Mouse (Mus musculus): ENCODE data around the gene Dok4.
"Not testable (repeated sequence)": the region's sequence is repeated elsewhere in the genome, so short reads cannot be mapped to it uniquely, and the experiment has no call there.

The Dok4 gene

DNA sequence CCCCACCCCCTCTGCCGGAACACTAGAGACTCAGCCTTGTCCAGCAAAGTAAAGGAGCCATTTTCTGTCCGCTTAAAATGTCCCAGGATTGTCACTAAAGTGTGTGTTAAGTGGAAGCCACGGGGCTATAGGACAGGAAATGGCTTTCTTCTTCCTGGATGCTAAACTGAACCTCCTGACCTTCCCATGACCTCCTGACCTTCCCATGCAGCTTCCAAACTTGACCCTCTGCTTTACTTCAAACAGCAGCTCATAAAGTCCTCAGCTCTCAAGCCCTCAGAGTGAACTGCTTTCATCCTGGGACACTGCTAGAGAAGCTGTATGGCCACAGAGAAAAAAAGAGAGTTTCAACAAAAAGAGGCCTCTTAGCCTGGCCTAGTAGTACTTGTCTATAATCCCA, 690 bp upstream of the Dok4 start:
- no peak for DNase-seq

DNA sequence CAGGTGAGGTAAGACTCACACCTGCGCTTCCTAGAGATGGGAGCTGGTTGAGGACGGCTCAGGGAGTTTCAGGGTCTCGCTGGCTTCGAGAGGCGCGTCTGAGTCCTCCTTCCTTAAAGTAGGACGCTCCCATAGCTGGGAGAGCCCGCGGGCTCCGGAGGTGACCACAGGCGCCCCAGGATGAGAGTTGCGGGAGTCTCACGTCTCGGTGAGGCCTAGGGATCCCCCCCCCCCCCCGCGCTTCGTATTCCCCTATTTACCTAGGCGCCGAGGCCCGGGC, 319 bp downstream of the Dok4 start:
- DNase-seq, result no peak

DNA sequence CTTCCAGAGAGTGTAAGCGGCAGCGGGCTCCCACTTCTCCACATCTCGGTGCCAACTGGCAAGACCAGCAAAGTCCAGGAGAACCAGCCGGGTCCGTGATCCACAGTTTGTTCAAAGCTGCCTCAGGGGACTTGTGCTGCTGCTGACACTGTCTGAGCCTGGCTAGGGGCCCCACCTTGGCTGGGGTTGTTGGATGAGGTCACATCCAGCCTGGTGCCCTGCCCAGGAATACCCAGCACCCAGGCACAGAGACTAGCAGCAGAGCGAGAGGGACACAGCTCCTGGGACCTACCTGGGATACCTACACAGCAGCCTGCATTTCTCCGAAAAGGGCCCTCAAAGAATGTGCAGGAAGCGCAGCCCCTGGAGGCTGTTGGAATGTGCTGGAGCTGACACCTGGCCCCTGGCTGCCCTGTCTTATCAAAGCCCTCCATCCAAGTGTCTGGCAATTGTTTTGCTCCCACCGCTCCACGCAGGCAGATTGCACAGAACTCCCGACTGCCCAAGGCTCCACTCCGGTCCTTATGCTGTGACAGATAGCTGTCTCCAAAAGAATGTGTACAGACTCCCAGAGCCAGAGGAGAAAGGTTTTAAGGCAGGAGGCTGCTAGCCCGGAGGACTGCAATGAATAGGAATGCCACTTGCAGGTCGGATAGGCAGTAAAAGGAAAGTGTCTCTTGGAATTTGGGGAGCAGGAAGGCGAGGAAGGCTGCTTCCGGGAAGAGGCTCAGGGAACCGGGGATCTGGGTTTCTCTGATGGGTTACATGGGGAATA, 847 bp downstream of the Dok4 start:
- DNase-seq, result no peak

DNA sequence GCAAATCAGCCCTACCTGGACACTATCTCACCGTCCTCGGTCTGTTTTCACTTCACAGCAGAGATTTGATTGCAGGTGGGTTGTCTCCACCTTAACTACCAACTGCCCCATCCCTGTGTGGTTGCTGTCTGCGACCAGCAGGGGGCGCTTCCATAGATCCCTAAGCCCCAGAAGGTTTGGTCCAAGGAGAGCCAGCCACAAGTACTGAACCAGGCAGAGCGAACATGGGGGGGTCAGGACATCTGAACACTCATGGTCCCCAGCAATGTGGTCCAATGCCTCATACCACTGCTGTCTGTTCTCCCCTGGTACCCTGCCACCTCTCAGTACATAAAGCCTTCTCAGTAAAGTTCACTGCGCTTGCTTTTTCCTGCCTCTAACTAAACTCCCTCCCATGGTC, 1.8 kb downstream of the Dok4 start:
- peak; percentile 56 for DNase-seq

DNA sequence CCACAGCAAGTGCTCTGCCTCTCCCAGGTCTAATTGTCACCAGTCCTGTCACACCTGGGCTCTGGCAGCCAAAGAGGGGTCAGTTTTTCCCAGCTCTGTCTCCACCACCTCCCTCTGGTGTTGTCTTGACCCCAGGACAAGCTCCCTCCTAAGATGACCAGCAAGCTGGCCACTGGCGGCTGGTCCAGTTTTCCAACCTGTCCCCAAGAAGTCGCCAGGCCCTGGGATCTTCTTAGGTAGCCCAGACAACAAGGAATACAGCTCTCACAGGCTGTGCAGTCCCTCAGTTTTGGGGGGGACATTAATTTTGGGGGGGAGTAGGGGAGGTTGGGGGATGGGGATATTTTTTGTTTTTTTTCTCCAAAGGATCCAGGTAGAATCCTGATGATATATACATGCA, 3.6 kb downstream of the Dok4 start:
- no peak for DNase-seq

DNA sequence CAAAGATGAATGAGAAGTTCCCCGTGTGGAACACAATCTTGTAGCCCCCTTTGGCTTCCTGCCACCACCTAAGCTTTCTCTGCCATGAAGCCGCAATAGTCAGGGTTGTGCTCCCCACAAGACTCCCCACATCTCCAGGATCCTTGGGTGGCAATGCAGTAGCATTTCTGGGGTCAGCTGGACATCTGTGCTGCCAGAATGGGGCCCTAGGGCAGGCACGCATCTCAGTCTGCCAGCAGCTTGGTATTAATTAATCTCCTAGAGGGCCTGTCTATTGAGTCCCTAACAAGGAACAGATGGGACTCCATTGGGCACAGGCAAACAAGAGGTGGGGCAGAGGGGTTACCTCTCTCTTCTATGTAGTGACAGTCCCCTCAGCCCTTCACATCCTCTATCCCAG, 4.0 kb downstream of the Dok4 start:
- DNase-seq, result no peak

DNA sequence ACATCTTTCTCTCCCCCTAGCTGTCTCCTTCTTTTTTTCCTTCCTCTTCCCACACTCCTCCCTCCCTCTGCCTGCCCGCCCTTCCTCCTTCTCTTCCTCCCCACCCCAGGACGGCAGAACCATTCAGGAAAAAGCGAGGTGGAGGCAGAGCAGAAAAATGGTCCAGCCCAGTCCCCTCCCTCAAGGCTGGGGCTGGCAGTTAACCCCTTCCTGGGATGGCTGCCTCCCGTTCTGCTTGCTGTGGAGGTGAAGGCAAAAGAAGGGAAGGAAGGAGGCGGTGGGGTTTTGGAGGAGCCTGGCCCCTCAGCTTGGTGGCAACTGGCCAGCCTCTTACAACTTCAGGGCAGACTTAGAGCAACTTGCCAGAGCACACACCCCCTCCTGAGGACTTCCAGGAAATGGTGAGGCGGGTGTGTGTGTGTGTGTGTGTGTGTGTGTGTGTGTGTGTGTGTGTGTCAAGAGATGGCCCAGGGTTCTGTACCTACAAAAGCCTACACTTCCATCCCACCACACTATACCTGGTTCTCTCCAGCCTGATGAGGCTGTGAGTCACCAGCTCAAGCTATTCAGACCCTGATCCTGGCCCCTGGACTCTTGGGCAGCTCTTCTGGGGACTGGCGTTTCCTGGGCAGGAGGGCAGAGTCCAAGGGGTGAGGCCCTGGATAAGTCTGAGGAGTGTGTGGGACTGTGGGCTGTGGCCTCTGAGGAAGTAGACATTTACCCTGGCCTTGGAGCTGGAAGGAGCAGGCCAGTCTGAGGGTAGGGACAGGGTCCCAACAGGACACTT, 4.8 kb downstream of the Dok4 start:
- DNase-seq, result peak; percentile 44

DNA sequence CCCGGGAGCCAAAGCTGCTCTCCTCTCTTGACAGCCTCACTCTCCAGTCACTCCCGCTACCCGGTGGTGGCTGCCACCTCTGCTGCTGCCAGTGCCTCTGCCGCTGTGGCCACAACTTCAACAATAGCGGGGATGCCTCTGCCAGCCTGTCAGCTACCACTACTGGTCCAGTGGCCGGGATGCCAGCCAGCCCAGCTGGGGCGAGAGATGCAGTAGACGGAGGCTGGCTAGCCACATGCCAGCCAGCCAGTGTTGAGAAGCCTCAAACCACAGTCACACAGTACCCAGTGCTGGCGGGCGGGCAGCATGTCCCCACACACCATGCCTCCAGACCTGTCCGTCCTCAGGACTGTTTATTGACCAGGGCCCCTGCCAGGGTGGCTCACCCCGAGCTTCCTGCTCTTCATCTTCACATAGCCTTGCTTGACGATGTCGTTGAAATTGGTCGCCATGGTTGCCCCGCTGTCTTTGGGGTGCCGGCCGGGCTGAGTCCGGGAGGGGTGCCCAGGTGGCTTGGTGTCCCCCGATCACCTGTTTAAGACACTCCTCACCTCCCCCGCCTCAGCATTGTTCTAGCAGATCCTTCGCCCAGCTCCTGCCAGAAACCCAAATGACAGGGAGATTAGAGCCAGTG, 5.5 kb downstream of the Dok4 start:
- DNase-seq, result peak; percentile 40

DNA sequence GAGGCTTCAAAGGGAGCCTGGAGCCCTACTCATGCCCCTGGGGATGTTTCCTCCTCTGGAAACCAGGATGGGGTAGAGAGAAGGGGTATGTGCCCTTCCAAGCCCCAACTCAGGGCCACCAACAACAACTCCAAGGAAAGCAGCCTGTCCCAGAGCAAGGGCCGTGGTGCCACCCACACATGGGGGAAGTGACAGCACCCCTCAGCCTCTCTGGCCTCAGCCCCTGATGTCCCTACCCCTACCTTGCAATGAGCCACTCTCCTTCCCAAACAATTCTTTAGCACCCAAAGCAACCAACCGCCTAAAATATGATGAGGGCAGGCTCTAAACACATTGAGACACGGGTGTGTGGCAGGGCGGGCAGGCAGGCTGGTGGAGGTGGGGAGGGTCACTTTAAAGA, 6.1 kb downstream of the Dok4 start:
- DNase-seq, result no peak

DNA sequence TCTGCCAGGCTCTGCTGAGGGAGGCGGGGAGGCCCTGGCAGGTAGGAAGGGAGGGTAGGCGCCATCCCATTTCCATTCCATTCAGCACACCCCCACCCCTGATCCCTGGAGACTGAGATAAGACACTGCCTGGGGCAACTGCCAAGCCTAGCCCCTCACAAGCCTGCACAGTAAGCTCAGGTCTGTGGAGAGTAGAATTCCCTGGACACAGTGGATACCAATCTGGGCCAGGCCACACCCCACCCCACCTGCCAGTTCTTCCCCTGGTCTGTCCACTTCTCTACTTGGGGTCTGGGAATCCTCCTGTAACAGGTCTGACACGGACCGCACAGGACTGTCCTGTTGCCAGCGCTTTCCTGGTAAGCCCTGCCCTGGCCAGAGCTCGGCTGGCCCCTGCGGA, 7.0 kb downstream of the Dok4 start:
- DNase-seq, result no peak

DNA sequence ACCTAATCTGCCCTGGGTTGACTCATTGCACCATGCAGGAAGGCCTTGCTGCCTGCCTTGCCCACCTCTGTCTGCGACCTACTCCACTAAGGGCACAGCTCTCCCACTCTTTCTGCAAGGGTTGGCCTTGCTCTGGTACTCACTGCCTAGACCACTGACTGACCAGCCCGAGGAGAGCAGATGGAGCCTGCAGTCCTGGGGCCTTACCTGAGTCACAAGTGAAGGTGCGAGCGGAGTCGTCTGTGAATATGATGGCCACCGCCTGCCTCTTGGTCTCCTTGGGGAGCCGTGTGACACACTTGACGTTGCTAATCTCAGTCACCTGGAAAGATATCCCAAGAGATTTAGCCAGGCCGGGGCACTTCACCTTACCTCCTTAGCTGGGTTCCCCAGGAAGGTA, 9.2 kb downstream of the Dok4 start:
- DNase-seq, result no peak

DNA sequence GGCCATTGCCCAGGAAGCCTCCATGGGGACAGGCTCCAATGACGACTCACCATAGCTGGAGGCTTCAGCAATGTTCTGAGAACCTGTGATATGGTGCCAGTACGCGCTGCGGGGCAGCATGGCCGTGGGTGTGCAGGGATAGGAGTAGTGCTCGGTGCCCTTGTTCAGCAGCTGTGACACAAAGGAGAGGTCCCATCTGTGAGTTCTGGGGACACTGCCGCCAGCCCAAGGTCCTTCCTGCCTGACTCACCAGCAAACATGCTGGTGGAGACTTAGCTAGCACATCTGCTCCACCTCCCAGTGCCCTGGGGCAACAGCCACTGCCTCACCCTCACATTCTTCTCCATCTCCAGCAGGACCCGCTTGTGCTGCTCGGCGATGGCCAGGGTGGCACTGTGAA, 10.8 kb downstream of the Dok4 start:
- no peak for DNase-seq

DNA sequence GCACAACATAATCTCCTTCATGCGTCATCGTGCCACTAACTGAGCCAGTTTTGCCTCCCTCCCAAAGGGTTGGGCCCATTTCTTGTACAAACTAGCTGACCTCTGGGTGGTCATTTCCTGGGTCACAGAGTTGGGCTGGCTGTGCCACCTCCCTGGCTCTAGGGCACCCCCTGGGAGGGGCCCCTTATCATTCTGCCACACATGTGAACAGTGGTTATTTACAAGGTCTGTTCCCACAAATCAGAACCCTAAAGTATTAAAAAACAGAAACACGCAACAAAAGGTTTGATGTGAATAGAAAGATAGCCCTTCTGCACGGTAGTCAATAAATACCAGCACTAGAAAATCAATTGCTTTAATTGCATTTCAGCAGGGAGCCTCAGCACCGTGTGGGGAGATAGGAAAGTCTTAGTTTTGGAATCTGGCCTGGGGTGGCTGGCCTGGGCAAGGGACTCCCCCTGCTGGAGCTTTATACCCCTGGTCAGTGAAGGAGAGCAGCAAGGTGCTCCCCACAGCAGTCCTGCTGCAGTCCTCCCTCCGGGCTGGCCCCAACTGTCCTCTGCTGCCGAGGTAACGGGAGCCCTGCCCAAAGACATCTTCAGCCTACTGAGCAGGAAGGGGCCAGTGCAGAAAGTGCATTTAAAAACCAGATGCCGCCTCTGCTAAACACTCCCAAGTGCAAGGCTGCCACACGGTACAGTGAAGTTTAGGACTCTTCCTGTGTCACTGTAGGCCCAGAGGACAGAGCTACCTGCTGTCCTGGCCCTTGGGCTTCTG, 12.0 kb downstream of the Dok4 start:
- DNase-seq, result no peak

DNA sequence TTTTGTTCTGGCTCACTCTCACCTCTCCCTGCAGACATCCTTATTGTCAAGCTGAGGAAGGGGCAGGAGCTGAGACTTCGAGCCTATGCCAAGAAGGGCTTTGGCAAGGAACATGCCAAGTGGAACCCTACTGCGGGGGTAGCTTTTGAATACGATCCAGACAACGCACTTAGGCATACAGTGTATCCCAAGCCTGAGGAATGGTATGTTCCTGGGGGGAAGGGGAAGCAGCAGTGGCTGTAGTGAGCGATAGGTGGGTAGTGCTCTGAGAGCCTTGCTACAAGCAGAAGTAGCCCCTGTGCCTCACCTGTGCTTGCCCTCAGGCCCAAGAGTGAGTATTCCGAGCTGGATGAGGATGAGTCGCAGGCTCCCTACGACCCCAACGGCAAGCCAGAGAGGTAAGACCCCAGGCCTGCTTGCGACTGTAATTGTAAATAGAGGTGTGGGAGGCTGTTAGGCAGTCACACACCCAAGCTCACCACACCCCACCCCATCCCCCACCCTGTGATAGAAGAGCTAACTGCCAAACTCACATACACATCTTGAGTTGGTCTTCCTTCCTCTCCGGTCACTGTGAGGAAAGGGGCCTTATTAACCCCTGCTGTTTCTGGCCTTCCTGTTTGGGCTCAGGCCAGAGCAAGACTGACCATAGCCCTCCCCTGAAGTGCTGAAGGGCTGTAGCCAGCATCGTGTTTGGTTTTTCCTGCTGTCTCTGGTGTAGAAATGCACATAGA, 13.5 kb downstream of the Dok4 start:
- DNase-seq, result no peak

DNA sequence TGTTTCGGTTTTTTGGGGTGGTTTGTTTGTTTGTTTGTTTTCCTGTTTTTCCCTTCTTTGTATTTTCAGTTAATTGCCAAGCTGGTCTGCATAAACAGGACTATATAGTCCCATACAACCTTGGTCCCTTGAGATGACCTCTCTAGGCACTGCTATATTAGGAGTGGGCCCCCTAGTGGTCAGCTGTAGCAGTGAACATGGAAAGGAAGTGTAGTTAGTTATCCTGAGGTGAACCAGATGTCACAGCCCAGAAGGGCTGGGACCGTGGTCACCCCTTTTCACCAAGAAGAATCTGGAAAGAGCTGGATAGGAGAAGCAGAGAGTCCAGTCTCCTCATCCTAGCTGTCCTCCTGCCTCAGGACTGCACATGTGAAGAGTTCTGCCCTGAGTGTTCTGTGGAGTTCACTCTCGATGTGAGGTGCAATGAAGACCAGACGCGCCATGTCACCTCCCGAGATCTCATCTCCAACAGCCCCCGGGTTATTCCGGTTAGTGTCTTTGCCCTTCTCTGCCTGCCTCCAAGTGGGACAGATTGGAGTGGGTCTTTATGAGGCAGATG, 14.7 kb downstream of the Dok4 start:
- peak; percentile 52 for DNase-seq

DNA sequence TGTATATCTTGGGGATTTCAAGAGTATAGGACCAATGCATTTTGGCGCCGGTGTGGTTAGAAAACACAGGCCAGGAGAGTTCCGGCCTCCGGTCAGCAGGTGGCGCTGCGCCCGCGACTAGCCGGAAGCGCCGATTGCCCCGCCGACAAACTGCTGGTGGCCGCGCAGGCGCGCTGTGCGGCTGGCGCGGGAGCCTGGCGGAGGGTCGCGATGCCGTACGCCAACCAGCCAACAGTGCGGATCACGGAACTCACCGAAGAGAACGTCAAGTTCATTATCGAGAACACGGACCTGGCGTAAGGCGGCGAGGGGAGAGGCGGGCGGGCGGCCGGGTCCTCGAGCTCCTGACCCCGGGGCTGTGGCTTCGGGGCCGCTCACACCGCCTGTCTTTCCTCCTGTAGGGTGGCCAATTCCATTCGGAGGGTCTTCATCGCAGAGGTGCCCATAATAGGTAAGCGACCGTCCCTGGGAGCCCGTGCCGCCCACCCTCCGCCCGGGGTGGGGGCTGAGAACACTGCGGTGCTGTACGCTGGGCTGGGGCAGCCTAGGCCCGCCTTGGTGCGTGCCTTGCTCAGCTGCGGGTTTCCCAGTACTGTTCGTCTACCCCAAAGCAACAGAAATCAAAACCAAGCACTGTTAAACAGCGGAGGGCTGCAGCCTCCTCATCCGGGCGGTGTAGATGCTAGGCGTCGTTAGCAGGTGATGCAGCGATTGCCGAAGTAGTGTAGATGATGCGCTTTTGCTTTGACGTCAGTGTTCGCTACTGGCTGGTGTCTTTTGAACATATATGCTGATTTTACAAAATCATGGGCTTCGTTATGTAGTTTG, 18.6 kb downstream of the Dok4 start, which contains the start of gene Polr2c:
TSS of gene Polr2c (plus strand) at position 105 of the 828 bp plus-strand sequence.
- peak; percentile 94 for DNase-seq

DNA sequence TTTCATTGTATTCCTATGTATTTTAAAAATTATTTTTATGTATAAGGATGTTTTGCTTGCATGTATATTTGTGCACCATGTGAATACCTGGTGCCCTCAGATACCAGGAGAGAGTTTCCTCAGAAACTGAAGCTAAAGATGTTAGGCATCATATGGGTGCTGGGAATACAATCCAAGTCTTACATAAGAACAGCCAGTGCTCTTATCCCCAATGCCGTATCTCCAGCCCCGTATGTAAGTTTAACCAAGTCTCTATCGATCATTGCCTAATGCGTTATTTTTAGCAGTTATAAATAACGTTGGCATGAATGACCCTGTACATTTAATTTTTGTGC, 19.2 kb downstream of the Dok4 start:
- DNase-seq, result no peak

DNA sequence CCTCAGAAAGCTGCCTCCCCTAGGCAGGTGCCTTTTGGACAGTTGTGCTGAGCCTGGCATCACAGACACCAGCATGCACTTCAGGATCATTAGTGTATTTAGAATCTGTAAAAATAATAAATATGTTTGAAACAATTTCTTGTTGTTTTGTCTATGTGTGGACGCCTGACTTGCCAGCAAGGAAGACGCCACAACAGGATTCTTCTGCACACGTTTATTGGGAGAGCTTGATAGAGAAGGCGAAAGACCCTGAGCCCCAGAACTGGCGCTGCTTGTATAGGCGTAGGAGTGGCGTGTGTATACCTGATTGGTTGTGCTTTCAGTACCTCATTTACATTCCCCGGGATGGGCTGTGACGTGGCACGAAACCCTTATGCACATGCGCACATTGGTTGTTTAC, 21.4 kb downstream of the Dok4 start:
- DNase-seq, result not testable (repeated sequence)

DNA sequence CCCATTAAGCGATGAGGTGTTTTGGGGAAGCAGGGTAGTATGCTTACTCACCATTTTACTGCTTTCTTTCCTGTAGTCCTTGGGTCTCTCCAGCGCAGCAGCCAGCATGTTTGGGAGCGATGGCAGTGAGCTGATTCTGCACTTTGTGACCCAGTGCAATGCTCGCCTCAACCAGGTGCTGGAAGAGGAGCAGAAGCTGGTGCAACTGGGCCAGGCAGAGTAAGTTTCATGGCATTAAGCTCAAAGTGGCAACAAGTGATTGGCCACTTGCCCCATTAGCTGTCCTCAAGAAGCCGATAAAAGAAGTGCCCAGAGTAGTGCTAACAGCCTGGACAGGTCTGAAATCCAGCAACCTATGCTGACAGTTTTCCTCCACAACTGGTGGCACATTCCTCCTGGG, 26.1 kb downstream of the Dok4 start:
- no peak for DNase-seq

DNA sequence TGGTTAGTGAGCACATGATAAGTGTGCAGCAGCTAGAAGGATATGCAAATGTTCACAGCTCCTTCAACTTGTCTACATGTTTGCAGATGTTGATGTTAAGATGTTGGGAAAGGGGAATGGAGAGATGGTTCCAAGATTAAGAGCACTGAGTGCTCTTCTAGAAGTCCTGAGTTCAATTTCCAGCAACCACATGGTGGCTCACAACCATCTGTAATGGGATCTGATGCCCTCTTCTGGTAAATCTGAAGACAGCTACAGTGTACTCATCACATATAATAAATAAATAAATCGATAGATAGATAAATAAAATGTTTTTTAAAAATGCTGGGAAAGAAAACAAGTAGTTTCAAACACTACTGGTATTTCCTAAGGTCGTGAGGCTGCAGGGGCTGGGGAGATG, 34.9 kb downstream of the Dok4 start:
- no peak for DNase-seq

DNA sequence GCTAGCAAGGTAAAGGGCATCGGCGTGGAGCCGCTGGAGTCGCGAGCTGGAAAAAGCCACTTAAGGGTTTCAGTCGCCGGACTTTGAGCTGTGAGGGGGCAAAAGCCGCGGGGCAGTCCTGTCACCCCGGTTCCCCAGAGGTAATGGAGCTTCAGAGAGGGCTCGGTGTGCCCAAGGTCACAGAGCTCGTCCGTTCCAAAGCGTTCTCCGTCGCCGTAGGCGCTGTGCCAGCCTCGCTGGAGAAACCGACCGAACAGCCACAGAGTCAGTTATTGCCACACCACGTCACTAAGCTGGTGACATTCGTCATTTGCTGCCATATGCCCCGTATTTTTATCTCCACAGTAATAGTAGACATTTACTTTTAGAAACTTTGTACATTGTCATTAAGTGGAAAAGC, 37.5 kb downstream of the Dok4 start:
- peak; percentile 79 for DNase-seq

Data from cerebellum, adult 8-10 months (tissue).